Mouse (Mus musculus) cerebellum, adult 11 months (tissue): ENCODE measurements around the gene Whamm.

Source experiments
- DNase-seq: peaks from one replicate; pipeline ENCODE4 v3.0.0; 2022

The Whamm gene

DNA sequence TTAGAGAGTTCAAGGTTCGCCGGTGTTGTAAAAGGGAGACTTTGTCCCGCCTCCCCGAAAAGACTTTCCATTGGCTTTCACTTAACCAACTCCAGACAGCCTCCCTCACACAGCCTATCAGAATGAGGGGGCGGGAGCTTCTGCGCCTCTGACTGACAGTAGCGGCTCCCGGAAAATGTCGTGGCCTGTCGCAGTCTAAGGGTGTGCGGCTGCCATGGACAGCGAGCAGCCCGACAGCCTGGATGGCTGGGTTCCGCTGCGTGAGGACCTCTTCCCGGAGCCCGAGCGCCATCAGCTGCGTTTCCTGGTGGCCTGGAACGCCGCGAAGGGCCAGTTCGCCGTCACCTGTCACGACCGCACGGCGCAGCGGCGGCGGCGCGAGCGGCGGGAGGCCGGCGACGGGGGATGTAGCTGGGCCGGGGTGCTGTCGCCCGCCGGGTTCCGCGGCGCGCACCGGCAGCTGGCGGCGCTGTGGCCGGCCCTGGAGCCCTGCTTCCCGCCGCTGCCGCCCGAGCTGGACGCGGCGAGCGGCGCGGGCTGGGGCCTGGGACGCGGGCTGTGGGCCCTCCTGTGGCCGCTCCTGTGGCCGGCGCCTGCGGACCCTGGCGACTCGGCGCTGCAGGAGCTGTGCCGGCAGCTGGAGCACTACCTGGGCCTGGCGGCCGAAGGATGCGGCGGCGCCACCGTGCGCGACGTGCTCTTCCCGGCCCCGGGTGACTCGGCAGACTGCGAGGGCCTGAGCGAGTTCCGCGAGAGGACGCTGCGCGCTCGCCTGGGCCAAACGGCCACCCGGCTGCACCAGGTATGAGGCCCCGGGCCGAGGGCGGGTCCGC lies at the start of gene Whamm:
TSS of gene Whamm (plus strand) at position 159 of the 833 bp plus-strand sequence.
- peak; percentile 85 for DNase-seq

DNA sequence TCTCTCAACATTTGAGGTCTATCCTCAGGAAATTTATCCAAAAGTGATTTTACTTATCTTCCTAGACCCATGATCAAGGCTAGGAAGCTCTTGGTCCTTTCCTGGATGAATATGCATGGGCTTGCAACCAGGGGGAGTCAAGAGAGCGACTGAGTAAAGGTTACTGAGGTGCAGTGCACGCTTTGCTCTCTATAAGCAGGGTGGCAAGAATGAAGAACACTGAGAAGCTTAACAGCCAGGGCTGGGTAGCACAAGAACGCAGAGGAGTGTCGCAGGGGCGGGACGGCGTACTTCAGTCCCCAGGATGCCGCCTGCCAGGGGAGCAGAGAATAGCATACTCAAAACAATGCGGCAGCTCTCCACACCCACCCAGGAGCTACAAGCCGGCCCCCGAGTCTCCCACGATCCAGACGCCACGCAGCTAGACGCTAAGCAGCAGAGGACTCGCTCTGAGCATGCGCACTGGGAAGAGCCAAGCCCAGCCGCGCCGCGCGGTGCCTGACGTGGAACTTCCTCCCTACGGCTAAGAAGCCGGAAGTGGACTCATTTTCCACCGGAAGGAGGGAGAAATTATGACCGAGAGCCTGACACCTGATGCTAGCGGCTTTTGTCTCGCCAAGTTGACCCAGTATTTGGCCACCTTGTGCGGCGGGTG lies 47.9 kb upstream of the Whamm start:
- peak; percentile 87 for DNase-seq

DNA sequence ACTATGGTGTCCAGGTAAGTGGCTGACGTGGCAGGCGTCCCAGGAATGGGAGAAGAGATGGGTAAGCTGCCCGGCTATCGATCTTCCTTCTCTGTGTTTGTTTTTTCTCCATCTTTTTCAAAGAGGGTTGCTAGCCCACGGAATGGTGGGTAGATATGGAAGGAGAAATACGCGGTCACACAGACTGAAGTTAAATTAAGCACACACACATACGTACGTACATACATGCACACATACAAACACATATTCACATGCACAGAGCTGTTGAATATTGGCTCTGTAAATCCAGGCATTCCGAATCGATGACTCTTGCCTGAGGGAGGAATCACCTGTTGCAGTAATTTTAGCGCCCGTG lies 47.4 kb upstream of the Whamm start:
- DNase-seq, result no peak

DNA sequence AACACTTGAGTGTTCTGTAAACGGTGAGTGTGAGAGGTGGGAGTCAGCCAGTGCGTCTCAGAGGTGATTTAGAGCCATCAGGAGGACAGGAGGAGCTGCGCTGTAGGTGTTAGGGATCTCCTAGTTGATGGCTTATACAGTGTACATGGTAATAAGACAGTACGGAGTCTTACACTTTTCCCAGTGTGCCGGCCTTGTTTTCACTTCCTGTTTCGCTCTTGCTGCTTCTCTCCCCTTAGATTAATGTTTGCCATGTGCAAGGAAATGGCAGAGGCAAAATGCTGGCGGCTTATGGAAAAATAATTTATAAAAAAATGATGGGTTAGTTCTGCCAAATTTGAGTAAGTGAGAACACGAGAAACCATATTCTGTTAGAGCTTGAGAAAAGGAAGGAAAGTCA lies 42.1 kb upstream of the Whamm start:
- DNase-seq, result no peak

DNA sequence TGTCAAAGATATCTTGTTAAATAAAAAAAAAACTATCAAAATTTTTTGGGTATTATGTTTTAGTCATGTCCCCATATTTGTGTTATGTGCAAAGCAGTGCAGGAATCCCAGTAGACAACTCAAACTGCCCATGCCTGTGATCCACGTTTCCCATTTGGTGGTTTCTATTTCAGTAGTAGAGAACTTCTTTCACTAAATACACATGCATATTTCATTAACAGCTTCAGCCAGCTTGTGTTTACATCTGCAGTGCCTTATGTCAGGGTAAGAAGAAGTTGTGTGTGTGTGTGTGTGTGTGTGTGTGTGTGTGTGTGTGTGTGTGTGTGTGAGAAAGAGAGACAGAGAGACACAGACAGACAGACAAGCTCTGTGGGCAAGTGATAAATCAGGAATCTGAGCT lies 39.6 kb upstream of the Whamm start:
- DNase-seq, result no peak

DNA sequence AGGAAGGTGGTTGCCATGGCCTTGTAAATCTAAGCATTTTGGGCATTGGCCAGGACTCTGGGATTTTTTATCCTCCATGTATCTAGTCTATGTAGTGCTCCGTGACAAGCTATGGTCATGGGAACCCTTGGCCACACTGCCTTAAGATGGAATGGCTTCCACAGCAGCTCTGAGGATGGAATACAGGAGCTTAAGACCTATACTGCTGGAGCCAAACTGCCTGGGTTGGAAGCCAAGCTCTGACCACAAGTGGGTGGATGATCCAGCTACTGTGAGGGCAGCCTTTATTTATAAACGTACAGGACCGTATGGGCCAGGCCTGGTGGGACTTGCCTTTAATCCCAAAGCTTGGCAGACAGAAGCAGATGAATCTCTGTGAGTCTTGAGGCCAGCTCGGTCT lies 34.6 kb upstream of the Whamm start:
- DNase-seq, result no peak

DNA sequence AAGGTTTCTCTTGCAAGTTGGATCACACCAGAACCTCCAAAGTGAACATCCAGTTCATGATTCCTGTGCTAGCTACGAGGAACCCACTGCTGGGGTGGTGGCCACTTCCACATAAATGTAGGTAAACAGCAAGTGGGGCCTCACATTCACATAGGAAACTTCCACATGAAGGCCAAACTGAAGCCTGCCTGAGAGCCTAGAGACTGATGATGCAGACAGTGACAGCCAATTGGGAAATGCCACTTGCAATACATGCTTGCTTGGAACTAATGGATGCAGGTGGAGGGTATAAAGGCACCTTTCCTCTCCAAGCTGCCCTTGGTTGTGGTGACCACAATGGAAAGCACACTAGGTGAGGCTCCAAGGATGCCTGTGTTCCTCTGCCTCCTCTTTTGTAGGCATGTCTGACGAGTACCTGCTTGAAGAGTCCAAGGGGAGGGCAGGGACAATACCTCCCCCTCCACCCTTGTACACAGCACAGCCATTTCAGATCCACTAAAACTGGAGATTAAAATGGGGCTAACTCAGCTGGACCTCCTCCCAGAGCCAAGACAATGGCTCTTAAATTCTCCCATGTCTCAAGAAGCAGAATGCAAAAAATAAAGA lies 32.9 kb upstream of the Whamm start:
- no peak for DNase-seq

DNA sequence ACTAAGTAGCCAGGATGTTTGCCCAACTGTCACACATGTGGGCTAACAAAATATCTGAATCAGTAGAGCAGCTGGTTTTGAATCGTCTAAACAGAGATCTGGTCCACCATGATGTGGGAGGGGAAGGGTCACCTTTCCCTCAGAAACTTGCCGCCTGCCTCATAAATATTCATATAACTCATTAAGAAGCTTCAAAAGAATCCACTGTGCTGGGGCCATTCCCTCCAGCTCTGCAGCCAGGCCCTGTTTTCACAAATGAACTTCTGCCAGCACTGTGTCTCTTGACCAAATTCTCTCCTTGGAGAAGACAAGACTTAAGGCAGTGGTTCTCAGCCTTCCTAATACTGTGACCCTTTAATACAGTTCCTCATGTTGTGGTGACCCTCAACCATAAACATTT lies 31.5 kb upstream of the Whamm start:
- DNase-seq, result no peak

DNA sequence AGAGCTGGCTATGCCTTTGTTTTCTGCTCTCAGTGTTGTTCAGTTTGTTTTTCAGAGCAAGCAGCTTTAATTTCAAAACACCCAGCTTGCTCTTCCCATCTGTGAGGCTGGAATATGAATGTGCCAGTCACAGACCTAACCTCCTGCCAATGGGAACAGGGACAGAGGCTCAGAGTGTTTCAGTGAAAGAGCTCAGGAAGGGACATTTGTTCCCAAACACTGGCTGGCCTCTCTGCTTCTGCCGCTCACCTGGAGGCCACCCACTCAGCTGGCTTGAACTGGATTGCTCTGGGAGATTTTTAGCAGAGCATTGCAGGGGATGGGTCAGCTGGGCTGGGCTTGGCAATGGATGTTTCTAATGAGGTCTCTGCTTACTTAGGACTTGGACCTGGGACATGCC lies 30.1 kb upstream of the Whamm start:
- no peak for DNase-seq

DNA sequence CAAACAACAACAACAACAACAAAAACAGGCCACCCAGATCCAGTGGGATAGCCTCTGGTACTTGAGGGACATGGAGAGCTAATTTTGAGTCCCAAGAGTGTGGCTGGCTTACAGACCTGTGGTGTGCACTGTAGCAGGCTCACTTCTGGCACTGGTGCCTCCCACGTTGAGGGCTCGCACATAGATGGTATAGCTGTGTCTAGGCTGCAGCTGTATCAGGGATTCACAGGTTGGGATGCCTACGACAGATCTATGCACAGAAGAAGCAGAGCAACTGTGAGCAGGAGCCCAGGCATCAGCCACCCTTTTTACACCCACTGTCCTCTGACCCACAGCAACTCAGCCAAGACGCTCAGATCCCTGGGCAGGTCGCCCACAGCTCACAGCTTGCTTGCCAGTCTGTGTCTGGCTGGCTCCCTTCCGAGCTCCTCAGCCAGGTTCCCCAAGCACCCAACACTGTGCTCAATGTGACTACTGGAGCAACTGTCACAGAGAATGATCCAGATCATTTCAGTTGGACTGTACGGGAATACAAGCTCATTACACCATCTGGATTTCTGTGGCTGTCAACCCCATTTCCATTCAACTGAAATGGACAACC lies 29.0 kb upstream of the Whamm start:
- peak; percentile 20 for DNase-seq

DNA sequence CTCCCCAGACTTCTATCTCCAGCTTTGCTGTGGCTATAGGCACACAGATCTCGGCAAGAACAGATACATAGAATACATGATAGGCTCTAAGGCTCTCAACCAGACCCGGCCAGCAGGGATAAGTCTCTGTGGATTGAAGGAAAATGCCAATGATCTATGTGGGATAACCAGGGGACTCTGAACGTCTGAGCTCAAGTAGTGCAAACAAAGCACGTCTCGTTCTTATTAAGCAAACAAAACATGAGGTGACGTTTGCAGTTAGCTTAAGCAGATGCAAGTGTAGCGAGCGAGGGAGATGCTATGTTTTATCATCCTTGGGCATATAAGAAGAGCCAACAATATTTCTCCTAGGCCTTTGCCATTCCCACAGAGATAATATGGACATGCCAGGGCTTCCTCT lies 28.1 kb upstream of the Whamm start:
- no peak for DNase-seq

DNA sequence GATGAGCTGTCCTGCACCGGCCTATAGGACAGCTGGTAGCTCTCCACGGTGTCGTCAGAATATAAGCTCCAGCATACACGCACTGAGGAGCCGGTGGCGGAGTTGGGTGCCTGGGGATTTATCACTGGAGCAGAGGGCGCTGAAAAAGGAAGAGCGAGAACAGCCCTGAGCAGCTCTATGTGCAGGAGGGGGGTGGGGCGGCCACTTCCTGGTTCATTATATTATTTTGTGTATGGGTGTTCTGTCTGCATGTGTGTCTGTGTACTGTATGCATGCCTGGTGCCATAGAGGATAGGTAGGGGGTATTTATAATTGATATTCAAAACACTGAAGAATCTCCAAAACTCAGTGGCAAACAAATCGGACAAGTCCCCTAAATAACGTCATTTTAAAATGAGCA lies 22.2 kb upstream of the Whamm start:
- DNase-seq, result no peak

DNA sequence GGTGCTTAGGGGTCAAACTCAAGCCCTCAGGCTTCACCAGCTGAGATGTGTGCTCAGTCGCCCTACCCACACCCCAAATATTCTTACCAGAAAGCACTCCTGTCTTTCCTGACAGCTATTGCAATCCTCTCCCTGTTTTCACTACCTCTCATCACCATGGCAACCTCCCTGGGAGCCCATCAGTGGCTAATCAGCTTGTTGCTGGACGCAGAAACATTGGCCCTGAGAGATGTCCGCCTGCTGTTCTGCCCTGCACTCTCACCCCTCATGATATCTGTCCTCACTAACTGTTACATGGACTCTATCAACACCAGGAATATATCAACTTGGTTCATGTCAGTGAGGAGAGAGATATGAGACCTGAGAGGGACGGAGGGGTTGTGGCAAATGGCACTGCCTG lies 17.5 kb upstream of the Whamm start:
- DNase-seq, result no peak

DNA sequence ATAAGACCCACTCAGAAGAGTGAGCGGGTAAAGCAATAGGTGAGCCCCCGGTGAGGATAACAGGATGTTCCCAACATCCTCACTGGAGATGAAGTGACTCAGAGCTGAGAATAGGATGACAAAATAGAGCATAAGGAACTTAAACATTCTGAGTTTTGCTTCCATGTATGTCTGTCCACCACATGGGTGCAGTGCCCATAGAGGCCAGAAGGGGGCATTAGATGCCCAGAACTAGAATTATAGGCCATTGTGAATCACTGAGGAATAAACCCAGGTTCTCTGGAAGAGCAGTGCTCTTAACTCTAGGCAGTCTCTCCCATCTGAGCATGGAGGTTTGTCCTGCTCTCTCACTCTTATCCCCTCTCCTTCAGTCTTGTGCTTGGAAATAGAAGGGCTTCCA lies 16.7 kb upstream of the Whamm start:
- DNase-seq, result no peak

DNA sequence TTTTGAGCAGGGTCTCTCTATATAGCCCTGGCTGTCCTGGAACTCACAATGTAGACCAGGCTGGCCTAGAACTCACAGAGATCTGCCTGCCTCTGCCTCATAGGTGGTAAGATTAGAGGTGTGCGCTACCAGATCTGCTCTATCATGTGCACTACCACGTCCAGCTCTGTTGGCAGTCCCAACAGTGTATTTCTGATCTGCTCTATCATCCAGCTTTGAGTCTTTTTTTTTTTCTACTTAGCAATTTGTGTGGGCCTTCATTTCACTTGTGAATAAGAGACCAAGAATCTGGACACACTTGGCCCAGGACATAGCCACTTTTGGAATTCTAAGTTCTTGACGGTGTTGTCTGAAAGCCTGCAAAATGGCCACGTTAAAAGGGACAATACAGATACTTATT lies 14.2 kb upstream of the Whamm start:
- DNase-seq, result no peak

DNA sequence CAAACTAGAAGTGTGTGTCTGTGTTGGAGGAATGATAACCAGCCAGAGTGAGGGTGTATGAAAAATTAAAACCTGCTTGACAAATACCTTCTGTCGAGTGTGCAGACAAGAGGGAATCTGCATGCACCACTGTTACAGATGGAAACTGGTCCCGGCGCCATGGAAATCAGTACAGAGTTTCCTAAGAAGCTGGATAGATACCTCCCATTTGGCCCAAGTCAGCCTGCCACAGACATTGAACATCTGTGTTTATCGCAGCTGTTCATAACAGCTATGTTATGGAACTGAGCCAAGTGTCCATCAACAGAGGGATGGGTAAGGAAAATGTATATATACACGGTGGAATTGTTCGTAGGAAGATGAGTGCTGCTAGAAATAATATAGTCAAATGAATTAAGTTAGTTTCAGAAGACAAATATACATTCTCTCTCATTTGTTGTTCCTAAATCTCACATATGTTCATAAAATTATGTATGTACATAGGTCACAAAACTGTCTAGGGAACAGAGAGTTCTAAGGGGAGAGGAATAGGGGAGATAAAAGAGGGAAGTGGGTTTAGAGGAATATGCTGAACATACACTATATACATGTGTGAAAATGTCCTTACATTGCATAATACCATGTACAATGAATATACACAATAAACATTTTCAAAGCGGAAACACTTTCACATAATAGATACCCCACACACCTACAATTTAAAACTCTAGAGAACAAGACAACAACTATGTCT lies 13.6 kb upstream of the Whamm start:
- no peak for DNase-seq

DNA sequence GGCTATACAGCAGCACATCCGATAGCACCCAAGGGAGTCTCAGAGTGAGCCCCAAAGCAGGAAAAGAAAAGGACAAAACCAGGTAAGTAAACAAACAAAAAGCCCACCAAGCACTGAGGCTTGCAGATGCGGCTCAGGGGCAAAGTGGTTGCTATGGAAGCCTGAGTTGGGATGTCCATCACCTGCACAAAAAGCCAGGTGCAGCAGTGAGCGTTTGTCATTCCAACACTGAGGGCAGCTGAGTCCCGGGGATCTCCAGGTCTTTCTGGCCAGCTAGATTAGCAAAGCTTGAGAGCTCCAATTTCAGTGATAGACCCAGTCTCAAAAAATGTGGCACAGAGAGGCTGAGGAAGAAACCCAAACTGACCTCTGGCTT lies 13.1 kb upstream of the Whamm start:
- DNase-seq, result no peak

DNA sequence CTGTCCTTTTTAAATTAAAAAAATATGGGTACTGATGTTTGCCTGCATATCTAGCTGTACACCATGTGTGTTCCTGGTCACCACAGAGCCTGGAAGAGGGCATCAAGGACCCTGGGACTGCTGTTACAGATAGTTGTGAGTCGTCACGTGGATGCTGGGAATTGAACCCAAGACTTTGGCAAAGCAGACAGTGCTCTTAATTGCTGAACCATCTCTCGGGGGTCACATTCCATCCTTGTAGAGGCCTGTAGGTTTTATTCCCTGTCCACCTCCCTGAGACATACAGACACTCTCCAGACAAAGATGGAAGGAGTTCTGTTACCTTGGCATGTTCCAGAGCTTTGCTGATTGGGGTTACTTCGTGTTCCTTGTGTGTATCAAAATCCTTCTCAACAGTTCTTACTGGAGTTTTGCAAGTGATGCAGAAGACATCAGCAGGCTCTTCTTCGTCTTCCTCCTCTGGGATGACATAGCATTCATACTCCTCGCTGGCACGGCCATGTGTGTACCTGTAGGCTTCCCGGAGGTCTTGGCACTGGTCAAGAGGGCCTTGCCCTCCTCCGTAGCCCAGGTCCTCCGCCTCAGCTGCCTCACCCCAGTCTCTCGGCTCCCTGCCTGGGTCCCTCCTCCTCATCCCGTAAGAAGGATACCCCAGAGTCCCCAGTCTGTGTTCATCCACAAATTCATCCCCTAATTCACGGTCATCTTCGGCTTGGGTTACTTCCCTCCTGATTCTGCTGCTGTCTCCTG lies 11.7 kb upstream of the Whamm start:
- DNase-seq, result no peak

DNA sequence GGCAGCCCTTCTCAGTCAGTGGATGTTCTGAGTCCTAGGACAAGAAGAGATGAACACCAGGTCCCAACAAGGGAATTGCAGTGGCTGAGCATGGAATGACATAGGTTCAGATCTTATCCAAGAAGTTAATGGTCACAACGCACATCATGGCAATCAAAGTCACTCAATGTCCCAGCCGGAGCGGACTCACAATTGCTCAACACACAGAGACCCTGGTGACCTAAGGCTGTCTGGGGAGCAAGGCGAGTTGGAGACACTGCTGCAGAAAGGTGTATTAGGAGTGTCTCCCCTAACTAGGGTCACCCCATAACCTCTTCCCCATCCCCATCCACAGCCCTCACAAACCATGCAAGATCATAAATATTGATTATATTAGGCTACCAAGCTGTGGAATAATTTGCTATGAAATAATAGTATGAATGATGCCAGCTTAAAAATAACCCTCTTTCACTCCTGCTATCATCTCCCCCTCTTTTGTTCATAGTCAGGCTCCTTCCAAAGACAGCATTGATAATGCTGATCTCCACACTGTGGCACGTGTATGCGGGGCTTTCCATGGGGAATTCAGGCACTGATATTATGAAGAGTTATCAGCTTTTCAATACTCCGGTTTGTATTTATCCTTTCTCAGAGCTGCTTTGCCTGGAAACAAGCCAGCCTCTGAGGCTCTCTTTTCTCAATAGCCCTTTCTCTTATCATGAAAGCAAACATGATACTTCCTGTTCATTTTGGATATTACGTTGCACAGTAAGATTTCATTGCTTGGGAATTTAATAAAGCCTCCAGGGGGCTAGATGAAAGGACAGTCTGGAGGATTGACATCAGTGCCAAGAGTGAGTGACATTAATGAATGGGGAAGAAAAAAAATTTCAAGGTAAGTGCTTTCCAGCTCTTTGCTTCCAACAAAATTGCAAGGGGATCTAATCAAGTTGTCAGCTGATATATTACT lies 10.7 kb upstream of the Whamm start:
- no peak for DNase-seq

DNA sequence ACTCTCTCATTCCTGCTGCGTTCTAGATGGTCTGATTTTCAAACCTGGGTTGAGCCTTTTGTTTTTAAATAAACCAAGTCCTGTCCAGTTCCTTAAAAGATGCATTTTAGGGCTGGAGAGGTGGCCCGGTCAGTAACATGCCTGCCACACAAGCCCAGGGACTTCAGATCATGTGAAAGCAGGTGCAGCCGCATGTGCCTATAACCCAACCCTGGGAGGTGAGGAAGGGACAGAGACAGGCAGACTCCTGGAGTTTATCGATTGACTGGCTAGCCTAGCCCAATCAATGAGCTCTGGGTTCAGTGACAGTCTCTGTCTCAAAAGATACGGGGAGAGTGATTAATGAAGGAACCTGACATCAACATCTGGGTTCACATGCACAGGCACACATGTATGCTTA lies 9.9 kb upstream of the Whamm start:
- DNase-seq, result no peak

DNA sequence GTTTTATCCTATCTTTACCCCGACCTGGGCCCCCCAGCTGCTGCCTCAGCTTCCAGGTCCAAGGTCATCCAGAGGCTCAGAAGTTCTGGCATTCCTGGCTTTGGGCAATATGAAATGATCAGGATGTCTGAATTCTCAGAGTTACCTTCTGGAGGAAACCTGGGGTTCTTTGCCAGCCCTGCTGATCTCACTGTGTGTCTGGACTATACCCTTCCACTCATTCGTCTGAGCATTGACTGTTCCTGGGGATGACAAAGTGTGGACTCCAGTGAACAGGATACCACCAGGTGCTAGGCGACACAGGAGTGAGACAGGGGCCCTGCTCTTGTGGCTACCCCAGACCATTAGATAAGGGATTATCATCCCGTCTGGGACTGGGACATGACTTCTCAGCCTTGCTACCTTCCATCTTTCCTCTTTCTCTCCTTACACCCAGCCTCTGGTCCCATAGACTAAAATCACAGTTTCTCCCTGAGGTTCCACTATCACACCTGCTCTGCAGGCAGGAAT lies 7.5 kb upstream of the Whamm start:
- no peak for DNase-seq
